Mouse (Mus musculus): ENCODE results near the gene Wrnip1. TPM values are rescaled to one million over a fixed set of nuclear protein-coding genes. Genes with fewer than 3 reads are reported as not detected.
A peak's percentile ranks its signal among the peaks of the same experiment; 100 is the strongest.

Wrnip1 gene
- polyA plus RNA-seq, 1 experiment: 25.5 TPM

DNA sequence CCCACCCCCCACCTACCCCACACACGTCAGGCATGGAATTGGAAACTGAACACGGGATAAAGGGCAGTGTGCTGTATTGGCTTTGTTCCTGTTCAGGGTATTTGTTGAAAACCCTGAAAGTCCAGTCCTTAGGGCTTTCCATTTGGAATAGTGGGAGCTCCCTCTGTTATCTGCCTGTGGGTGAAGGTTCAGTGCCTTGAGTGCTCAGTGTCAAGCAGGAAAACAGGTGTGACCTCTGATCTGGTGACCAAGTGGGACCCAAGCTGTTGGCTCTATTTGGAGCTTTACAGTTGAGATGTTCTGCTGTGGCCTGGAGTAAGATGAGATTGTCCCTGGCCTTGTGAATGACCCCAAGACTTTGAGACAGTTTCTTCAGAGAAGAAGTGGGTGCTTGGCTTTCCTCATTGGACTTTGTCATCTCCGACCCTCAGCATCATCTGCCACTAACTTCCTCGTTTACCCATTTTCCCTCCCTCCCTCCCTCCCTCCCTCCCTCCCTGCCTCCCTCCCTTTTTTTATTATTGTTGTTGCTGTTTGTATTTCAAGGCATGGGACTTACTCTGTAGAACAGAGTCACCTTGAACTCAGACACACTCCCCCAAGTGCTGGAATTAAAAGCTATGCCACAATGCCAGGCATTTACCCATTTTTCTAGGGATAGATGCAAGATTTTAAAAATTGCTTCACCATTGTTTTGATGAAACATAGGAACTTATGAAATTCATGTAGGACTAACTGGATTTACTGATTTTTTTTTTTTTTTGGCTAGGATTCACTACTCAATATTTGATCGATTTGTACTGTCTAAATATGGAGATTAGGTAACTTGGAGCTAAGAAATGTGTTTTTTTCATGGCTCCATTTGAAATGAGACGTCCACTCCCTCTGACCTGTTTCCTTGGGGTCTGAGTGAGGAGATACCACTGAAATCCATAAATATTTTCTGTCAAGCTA, 22.8 kb downstream of the Wrnip1 start:
- TF ChIP-seq CTCF (conservative IDR thresholded peaks at IDR 0.05; ENCODE audit: insufficient read depth, insufficient read length, low read depth, low read length): no peak
- TF ChIP-seq POLR2A (IDR thresholded peaks at IDR 0.05; ENCODE audit: low read depth, low read length): no peak
- H3K27me3 ChIP-seq (replicated peaks; ENCODE audit: control insufficient read depth, insufficient read depth, low read length): no peaks in the 10 kb centered on the region
- peaks cover under 1% of the 10 kb centered on the region; the same call in 1 of the 2 replicates for H3K36me3 ChIP-seq (ENCODE audit: control insufficient read depth, insufficient read depth, low read length)
- no peak overlapping the region for H3K27ac ChIP-seq (ENCODE audit: insufficient read depth, low read depth, low read length)
- no peaks in the 10 kb centered on the region for H3K4me1 ChIP-seq (ENCODE audit: control insufficient read depth, insufficient read depth, low read length)
- 74% methylated on average over 6 of the region's 6 CpGs for WGBS
- no peak for DNase-seq
- no peak overlapping the region for H3K4me3 ChIP-seq (ENCODE audit: insufficient read depth, low read depth, low read length)

GRCm38 (mm10) chr13:32825546-32825945, 23.7 kb downstream of the Wrnip1 start:
- H3K36me3 ChIP-seq (ENCODE audit: control insufficient read depth, insufficient read depth, low read length): no peaks in the 10 kb centered on the region
- no peak overlapping the region for H3K27ac ChIP-seq (ENCODE audit: insufficient read depth, low read depth, low read length)
- TF ChIP-seq CTCF (conservative IDR thresholded peaks at IDR 0.05; ENCODE audit: insufficient read depth, insufficient read length, low read depth, low read length) (no peak), POLR2A (IDR thresholded peaks at IDR 0.05; ENCODE audit: low read depth, low read length) (no peak)
- WGBS: 89% methylated on average over 8 of the region's 8 CpGs
- DNase-seq: no peak
- H3K4me1 ChIP-seq (ENCODE audit: control insufficient read depth, insufficient read depth, low read length): no peaks in the 10 kb centered on the region
- H3K27me3 ChIP-seq (replicated peaks; ENCODE audit: control insufficient read depth, insufficient read depth, low read length): no peaks in the 10 kb centered on the region
- H3K4me3 ChIP-seq (ENCODE audit: insufficient read depth, low read depth, low read length): no peak overlapping the region

DNA sequence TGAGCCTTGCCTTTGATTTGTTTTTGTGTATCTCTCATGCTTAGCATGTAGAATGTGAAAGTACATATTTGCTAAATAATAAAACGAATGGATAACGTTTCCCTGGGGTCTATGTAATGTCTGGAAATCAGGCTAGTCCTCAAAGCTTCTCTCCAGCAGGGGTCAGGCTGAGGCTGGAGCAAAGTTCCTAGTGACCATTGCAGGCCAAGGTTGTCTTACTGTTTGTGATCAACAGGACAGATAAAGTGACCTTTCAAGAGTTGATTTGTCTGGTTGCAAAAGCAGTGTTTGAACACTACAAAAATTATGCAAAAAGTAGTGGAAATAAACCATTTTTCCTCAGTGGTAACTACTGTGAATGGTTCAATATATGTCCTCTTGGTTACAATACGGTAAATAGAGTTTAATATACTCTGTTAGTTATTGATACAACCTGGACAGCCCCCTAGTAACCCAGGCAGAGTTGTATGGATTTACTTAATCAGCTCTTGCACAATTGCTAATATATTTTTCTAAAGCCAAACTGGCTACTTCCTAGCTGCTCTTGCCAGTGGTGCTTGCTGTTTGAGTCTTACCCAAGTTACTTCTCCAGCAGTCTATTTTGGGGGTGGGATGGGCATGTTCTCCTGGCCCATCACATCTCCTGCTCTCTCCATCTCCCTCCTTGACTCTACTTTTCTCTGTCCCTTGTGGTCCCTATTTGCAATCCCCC, 25.4 kb downstream of the Wrnip1 start:
- no peak overlapping the region for H3K27ac ChIP-seq (ENCODE audit: insufficient read depth, low read depth, low read length)
- H3K4me3 ChIP-seq (ENCODE audit: insufficient read depth, low read depth, low read length): no peak overlapping the region
- no peaks in the 10 kb centered on the region for H3K4me1 ChIP-seq (ENCODE audit: control insufficient read depth, insufficient read depth, low read length)
- WGBS: 75% methylated on average over 3 of the region's 3 CpGs
- H3K27me3 ChIP-seq (replicated peaks; ENCODE audit: control insufficient read depth, insufficient read depth, low read length): no peaks in the 10 kb centered on the region
- no peaks in the 10 kb centered on the region for H3K36me3 ChIP-seq (ENCODE audit: control insufficient read depth, insufficient read depth, low read length)
- TF ChIP-seq CTCF (conservative IDR thresholded peaks at IDR 0.05; ENCODE audit: insufficient read depth, insufficient read length, low read depth, low read length) (peak; percentile 48), POLR2A (IDR thresholded peaks at IDR 0.05; ENCODE audit: low read depth, low read length) (no peak)
- DNase-seq: no peak

DNA sequence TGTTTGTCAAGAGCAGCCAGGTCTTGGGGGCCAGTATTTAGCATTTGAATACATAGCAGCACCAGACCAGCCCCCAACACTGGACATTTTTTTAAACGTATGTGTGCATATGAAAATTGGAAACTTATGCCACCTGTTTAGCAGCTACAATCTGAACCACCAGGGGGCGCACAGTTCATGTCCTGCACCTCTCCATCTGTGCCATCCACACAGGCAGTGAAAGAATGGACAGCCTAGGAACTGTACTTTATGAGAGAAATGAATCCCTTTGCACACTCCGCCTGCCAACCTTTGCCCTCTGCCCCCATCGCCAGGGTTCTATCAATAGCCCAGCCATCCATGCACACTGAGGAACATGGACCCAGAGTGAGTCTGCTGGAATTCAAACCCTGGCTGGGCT, 26.1 kb downstream of the Wrnip1 start:
- no peak overlapping the region for H3K4me3 ChIP-seq (ENCODE audit: insufficient read depth, low read depth, low read length)
- 56% methylated on average over 4 of the region's 4 CpGs for WGBS
- DNase-seq: peak; percentile 53
- H3K36me3 ChIP-seq (ENCODE audit: control insufficient read depth, insufficient read depth, low read length): no peaks in the 10 kb centered on the region
- H3K27ac ChIP-seq (ENCODE audit: insufficient read depth, low read depth, low read length): no peak overlapping the region
- TF ChIP-seq CTCF (conservative IDR thresholded peaks at IDR 0.05; ENCODE audit: insufficient read depth, insufficient read length, low read depth, low read length) (peak; percentile 75), POLR2A (IDR thresholded peaks at IDR 0.05; ENCODE audit: low read depth, low read length) (no peak)
- no peaks in the 10 kb centered on the region for H3K4me1 ChIP-seq (ENCODE audit: control insufficient read depth, insufficient read depth, low read length)
- no peaks in the 10 kb centered on the region for H3K27me3 ChIP-seq (replicated peaks; ENCODE audit: control insufficient read depth, insufficient read depth, low read length)

- Histone ChIP-seq H3K4me1 (ENCODE audit: control insufficient read depth, insufficient read depth, low read length) (no peaks in the 10 kb centered on the region), H3K27ac (ENCODE audit: insufficient read depth, low read depth, low read length) (no peak overlapping the region), H3K4me3 (ENCODE audit: insufficient read depth, low read depth, low read length) (no peak overlapping the region), H3K27me3 (replicated peaks; ENCODE audit: control insufficient read depth, insufficient read depth, low read length) (no peaks in the 10 kb centered on the region), H3K36me3 (ENCODE audit: control insufficient read depth, insufficient read depth, low read length) (no peaks in the 10 kb centered on the region)
- no peak for DNase-seq
- TF ChIP-seq POLR2A (IDR thresholded peaks at IDR 0.05; ENCODE audit: low read depth, low read length): no peak
- TF ChIP-seq CTCF (conservative IDR thresholded peaks at IDR 0.05; ENCODE audit: insufficient read depth, insufficient read length, low read depth, low read length): no peak
- 64% methylated on average over 4 of the region's 4 CpGs for WGBS
Observed at GRCm38 (mm10) chr13:32828886-32829285, 27.0 kb downstream of the Wrnip1 start.

GRCm38 (mm10) chr13:32831505-32832273, 29.9 kb downstream of the Wrnip1 start:
- Histone ChIP-seq H3K4me1 (ENCODE audit: control insufficient read depth, insufficient read depth, low read length) (no peaks in the 10 kb centered on the region), H3K27me3 (replicated peaks; ENCODE audit: control insufficient read depth, insufficient read depth, low read length) (no peaks in the 10 kb centered on the region), H3K36me3 (ENCODE audit: control insufficient read depth, insufficient read depth, low read length) (no peaks in the 10 kb centered on the region), H3K4me3 (ENCODE audit: insufficient read depth, low read depth, low read length) (no peak overlapping the region), H3K27ac (ENCODE audit: insufficient read depth, low read depth, low read length) (no peak overlapping the region)
- WGBS: 73% methylated on average over 3 of the region's 3 CpGs
- no peak for TF ChIP-seq CTCF (conservative IDR thresholded peaks at IDR 0.05; ENCODE audit: insufficient read depth, insufficient read length, low read depth, low read length)
- TF ChIP-seq POLR2A (IDR thresholded peaks at IDR 0.05; ENCODE audit: low read depth, low read length): no peak
- no peak for DNase-seq

Data from kidney, adult 2 months (tissue).